Mouse (Mus musculus) lung, adult 2 months (tissue): Measurements from ENCODE around the gene Ptprt.

Experiments
- CTCF ChIP-seq: fragments of 200-500 bp; IDR thresholded peaks from 2 replicates; pipeline ENCODE4 v1.5.1; 2011; ENCODE audit warnings: mild to moderate bottlenecking, low read length, control low read depth; ENCODE audit not compliant: insufficient read depth
- POLR2A ChIP-seq: fragments of 200-500 bp; IDR thresholded peaks from 2 replicates; pipeline ENCODE4 v1.6.1; 2011; ENCODE audit warnings: low read depth, mild to moderate bottlenecking, control low read depth, low read length, borderline replicate concordance; ENCODE audit errors: extremely low read depth

DNA sequence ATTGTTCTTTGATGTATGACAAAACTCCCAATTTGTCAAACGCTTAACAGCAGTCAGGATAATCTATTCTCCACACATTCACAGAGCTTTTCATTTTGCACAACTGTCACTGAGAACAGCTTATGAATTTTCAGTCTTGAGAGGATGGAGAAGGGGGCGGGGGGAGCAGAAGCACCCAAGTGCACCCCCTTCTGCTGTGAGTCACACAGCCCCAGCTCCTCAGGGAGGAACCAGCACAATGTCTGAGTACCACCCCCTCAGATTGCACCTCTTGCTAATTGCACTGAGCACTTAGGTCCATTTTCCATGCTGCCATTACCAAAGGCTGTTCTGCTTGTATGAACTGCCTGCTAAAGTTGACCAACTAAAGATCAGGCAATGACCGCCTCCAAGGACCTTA is 578.6 kb downstream of the Ptprt start:
- TF ChIP-seq POLR2A (no peak), CTCF (no peak)
